Mouse (Mus musculus) liver, embryonic 11.5 days (tissue): ENCODE measurements around the gene Dusp16. TPM values are rescaled to one million over a fixed set of nuclear protein-coding genes. Genes with fewer than 3 reads are reported as not detected.

Experiments used
- ATAC-seq: fragments of 200-750 bp; cut with Nextera tagmentation; replicated peaks from 2 replicates; pipeline ENCODE4 v1.8.0; 2017; ENCODE audit warnings: moderate number of reproducible peaks, mild to moderate bottlenecking, moderate TSS enrichment, moderate library complexity; ENCODE audit not compliant: low FRiP score
- DNase-seq: peaks from one replicate; pipeline ENCODE4 v3.0.0-alpha.2; 2017; ENCODE audit warnings: low spot score
- H3K27ac ChIP-seq: fragments of 300-500 bp; sonication (generic); 2 replicates; pipeline ENCODE4 v1.5.1; 2014; ENCODE audit warnings: mild to moderate bottlenecking, low read depth, low read length, control low read depth
- H3K27me3 ChIP-seq: fragments of 300-500 bp; sonication (generic); replicated peaks from 2 replicates; pipeline ENCODE4 v1.6.1; 2014; ENCODE audit warnings: low read length, mixed read lengths; ENCODE audit not compliant: control insufficient read depth, insufficient read depth
- H3K36me3 ChIP-seq: fragments of 300-500 bp; sonication (generic); 2 replicates; pipeline ENCODE4 v1.6.1; 2014; ENCODE audit warnings: mild to moderate bottlenecking, low read length, moderate library complexity, mixed read lengths; ENCODE audit not compliant: control insufficient read depth, insufficient read depth
- H3K4me1 ChIP-seq: fragments of 300-500 bp; sonication (generic); replicated peaks from 2 replicates; pipeline ENCODE4 v1.6.1; 2014; ENCODE audit warnings: low read length, mixed read lengths; ENCODE audit not compliant: control insufficient read depth, insufficient read depth
- H3K4me2 ChIP-seq: fragments of 300-500 bp; sonication (generic); 2 replicates; pipeline ENCODE4 v1.6.1; 2014; ENCODE audit warnings: mild to moderate bottlenecking, control low read depth, moderate library complexity
- H3K4me3 ChIP-seq: fragments of 300-500 bp; sonication (generic); 2 replicates; pipeline ENCODE4 v1.5.1; 2014; ENCODE audit warnings: low read depth, low read length, control low read depth
- H3K9ac ChIP-seq: fragments of 300-500 bp; sonication (generic); 2 replicates; pipeline ENCODE4 v1.6.1; 2014; ENCODE audit warnings: low read depth, low read length, control low read depth
- H3K9me3 ChIP-seq: fragments of 300-500 bp; sonication (generic); 2 replicates; pipeline ENCODE4 v1.6.1; 2016; ENCODE audit warnings: low read length, inconsistent platforms, mixed read lengths; ENCODE audit not compliant: control insufficient read depth
- WGBS: fragments of 180-500 bp; shearing (Covaris S2); extraction: QIAGEN DNeasy Blood & Tissue Kit; methylation state at CpG from one replicate; pipeline ENCODE4 v1.1.7; 2014; 5-methylcytosine and 5-hydroxymethylcytosine counted together
- polyA plus RNA-seq: library from polyadenylated mRNA; unstranded; fragments of >200 nt; fragmentation: Nextera tagmentation; extraction: Ambion mirVana; gene quantifications from 2 replicates; pipeline ENCODE4 v1.2.1, GENCODE M21; 2014

Dusp16 gene
- polyA plus RNA-seq, 1 experiment from 2014 or later = 7.9 TPM

DNA sequence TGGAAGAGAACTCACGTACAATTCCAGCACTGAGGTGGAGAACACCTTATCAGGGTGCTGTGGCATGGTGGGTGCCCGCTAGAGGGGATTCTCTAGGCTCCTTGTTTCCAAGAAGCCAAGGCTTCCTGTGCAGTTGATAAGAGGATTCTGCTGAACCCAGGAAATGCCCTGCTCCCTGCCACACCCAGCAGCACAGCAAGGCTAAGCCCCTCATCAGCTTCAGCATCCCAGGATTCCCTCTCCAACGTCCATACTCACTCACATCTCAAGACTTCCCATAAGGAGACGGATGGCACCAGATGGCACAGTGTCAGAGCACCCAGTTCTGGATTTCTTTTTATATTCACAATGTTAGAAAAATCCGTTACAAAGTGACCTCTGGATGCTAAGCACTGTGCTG is 73.3 kb downstream of the Dusp16 start:
- no peak for ATAC-seq
- H3K9me3 ChIP-seq = no peaks in the 10 kb centered on the region
- H3K4me3 ChIP-seq = no peak overlapping the region
- no peak overlapping the region for H3K27ac ChIP-seq
- H3K4me1 ChIP-seq = peaks cover 8% of the 10 kb centered on the region
- no peak overlapping the region for H3K4me2 ChIP-seq
- DNase-seq = no peak
- no peaks in the 10 kb centered on the region for H3K27me3 ChIP-seq
- H3K36me3 ChIP-seq = peaks cover 4% of the 10 kb centered on the region; the same call in 1 of the 2 replicates
- no peak overlapping the region for H3K9ac ChIP-seq
- WGBS = 80% methylated on average over 5 of the region's 5 CpGs

DNA sequence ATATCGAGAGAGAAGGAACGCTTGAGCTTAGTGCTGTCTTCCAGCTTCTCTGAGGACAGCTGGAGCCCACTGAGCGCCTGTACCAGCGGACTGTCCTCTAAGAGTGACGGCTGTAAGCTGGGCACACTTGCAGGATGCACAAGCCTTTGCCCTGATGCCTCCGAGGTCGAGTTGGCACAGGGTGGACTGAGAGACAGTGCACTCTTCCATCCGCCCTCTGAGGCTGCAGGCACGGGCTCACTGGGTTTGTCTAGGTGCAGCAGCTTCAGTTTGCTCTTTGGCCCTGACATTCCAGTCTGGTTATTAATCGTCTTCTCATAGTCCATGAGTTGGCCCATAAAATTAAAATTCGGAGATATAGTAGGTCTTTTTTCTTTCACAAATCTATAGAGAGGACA is 73.8 kb downstream of the Dusp16 start:
- no peak for DNase-seq
- no peak overlapping the region for H3K9ac ChIP-seq
- H3K4me1 ChIP-seq = peaks cover 8% of the 10 kb centered on the region
- ATAC-seq = no peak
- H3K4me3 ChIP-seq = no peak overlapping the region
- WGBS = 90% methylated on average over 11 of the region's 11 CpGs
- H3K36me3 ChIP-seq = peaks cover 4% of the 10 kb centered on the region; the same call in 1 of the 2 replicates
- no peaks in the 10 kb centered on the region for H3K9me3 ChIP-seq
- no peak overlapping the region for H3K4me2 ChIP-seq
- no peaks in the 10 kb centered on the region for H3K27me3 ChIP-seq
- H3K27ac ChIP-seq = no peak overlapping the region

DNA sequence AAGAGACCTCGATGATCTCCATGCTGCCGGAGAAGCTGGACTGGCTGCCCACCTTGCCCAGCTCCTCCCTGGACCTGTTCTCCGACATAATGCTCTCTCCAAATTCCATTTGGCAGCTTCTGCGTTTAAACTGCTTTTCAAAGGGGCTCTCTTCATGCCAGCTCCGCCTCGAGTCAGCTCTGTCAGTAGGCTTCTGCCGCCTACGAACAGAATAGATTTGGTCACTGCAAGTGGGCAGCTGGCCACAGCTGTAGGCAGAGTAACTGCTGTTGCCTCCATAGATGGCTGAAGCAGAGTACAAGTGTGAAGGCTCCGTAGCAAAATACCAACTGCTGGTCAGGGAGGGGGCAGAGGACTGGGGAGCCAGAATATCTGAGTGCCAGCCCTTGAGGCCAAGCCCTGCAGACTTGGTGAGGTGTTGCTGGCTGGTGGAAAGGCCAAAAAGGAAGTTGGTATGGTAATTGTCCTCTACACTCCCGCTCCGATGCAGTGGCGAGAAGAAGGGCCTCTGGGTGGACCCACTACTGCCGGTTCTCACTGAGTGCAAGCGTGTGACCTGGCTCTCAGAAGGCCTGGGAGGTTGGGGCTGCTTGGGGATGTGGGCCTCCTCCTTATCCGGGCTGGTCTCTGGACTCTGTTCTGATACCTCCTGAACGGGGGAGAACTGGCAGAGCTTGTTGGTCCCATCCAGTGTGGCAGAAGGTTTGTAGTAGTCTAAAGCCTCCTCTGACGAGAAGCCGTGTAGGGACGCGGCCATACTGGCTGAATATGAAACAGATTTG is 74.3 kb downstream of the Dusp16 start:
- 89% methylated on average over 20 of the region's 20 CpGs for WGBS
- H3K36me3 ChIP-seq = peaks cover 4% of the 10 kb centered on the region; the same call in 1 of the 2 replicates

DNA sequence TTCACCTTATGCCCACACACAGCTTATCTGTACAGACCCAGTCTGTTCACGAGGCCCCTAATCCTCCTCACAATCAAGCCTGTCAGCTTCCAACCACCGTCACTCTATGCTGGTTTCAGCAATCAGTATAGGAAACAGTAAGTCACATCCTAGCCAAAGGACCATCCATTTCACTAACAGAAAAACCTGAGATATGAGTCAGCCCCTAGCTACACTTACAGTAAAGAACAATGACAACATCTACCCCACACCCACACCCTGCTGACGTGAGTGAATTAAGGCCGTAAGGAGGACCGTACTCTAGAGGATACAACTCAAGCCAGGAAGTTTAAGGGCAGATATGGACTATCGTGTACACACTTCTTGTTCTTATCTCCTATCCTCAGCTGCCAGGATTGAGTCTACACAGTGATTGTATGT is 76.2 kb downstream of the Dusp16 start:
- H3K4me3 ChIP-seq = no peak overlapping the region
- no peak overlapping the region for H3K4me2 ChIP-seq
- H3K4me1 ChIP-seq = peaks cover 12% of the 10 kb centered on the region
- peaks cover 2% of the 10 kb centered on the region; the same call in 1 of the 2 replicates for H3K36me3 ChIP-seq
- no peak for DNase-seq
- no peaks in the 10 kb centered on the region for H3K27me3 ChIP-seq
- H3K27ac ChIP-seq = no peak overlapping the region
- H3K9me3 ChIP-seq = no peaks in the 10 kb centered on the region
- WGBS = 31% methylated on average over 6 of the region's 6 CpGs
- no peak overlapping the region for H3K9ac ChIP-seq
- peak; percentile 82 for ATAC-seq

More for the DNA sequence above, 74.3 kb downstream of the Dusp16 start:
- no peak overlapping the region for H3K4me3 ChIP-seq
- DNase-seq (no peak), ATAC-seq (no peak)
- no peak overlapping the region for H3K9ac ChIP-seq
- no peaks in the 10 kb centered on the region for H3K9me3 ChIP-seq
- H3K4me2 ChIP-seq = no peak overlapping the region
- H3K27me3 ChIP-seq = no peaks in the 10 kb centered on the region
- peaks cover 12% of the 10 kb centered on the region for H3K4me1 ChIP-seq
- no peak overlapping the region for H3K27ac ChIP-seq

DNA sequence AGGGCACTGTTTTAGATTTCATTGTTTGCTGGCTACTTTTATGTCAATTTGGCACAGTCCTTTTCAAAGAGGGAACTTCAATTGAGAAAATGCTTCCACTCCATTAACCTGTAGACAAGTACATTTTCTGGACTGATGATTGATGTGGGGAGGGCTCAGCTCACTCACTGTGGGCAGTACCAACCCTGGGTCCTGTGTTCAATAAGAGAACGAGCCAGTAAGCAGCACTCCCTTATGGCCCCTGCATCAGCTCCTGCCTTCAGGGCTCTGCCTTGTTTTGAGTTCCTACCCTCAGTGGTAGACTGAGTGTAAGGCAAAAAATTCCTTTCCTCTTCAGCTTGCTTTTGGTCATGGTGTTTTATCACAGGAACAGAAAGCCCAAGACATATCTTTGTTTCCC is 78.5 kb downstream of the Dusp16 start:
- Histone ChIP-seq H3K4me1 (peaks cover 12% of the 10 kb centered on the region), H3K27me3 (no peaks in the 10 kb centered on the region), H3K4me3 (no peak overlapping the region), H3K4me2 (no peak overlapping the region), H3K9ac (no peak overlapping the region), H3K9me3 (no peaks in the 10 kb centered on the region), H3K27ac (no peak overlapping the region), H3K36me3 (peaks cover 2% of the 10 kb centered on the region; the same call in 1 of the 2 replicates)
- DNase-seq (no peak), ATAC-seq (no peak)
- WGBS = 72% methylated on average over 1 of the region's 1 CpGs

DNA sequence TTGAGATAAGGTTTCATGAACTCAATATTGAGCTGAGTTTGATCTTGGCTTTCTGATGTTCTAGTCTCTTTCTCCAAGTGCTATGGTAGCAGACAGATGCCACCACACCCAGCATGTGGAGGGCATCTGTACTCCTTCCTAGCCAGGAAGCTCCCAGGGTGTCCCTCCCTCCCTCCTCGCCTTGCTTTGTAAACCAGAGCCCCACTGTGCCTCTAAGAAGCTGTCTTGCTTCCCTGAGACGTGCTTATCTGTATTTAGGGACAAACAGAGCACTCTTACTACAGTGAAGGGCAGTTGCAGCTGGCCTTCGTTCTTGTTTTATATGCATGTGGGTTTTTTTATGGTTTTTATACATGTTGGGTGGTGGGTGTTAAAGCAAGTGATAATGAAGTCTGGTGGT is 79.1 kb downstream of the Dusp16 start:
- ATAC-seq = no peak
- 38% methylated on average over 3 of the region's 3 CpGs for WGBS
- no peaks in the 10 kb centered on the region for H3K27me3 ChIP-seq
- no peaks in the 10 kb centered on the region for H3K9me3 ChIP-seq
- 0 out of 2 replicates have a peak, but pooled peaks cover 2% of the 10 kb centered on the region for H3K36me3 ChIP-seq
- H3K4me3 ChIP-seq = no peak overlapping the region
- H3K4me1 ChIP-seq = peaks cover 12% of the 10 kb centered on the region
- H3K27ac ChIP-seq = no peak overlapping the region
- H3K4me2 ChIP-seq = no peak overlapping the region
- no peak for DNase-seq
- H3K9ac ChIP-seq = no peak overlapping the region

DNA sequence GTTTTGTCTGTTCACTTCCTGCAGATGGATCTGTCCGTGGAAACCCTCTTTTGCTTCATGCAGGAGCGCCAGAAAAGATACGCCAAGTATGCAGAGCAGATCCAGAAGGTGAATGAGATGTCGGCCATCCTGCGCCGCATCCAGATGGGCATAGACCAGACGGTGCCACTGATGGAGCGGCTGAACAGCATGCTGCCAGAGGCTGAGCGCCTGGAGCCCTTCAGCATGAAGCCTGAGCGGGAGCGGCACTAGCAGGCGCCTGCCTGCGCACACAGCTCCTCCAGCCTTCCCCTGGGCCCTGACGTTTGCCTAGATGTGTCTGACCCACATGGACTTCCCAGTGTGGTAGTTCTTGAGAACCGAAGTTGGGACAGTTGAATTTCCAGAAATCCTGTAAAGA is 82.4 kb downstream of the Dusp16 start:
- ATAC-seq = no peak
- no peak overlapping the region for H3K27ac ChIP-seq

DNA sequence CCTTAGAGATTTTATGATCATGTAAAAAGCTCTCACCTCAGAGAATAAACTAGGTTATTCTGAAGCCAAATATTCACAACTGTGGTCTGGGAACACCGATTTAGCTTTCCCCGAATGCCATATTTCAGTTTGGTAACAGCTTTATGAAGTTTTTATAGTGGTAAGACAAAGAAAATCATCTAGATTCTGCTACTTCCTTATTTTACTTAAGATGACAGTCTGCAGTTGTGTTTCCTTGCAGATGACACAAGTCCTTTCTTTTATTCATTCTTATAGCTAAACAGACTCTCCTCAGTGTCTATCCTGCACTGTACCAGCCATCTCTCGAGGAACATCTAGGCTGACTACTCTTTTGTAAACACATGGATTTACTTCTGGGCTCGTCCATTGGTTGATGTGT is 86.0 kb downstream of the Dusp16 start:
- H3K4me1 ChIP-seq = no peaks in the 10 kb centered on the region

More for the DNA sequence above, 82.4 kb downstream of the Dusp16 start:
- Histone ChIP-seq H3K9ac (no peak overlapping the region), H3K4me1 (peaks cover 4% of the 10 kb centered on the region), H3K36me3 (no peaks in the 10 kb centered on the region), H3K27me3 (no peaks in the 10 kb centered on the region), H3K4me3 (no peak overlapping the region), H3K9me3 (no peaks in the 10 kb centered on the region), H3K4me2 (no peak overlapping the region)
- 89% methylated on average over 15 of the region's 15 CpGs for WGBS
- no peak for DNase-seq

More for the DNA sequence above, 86.0 kb downstream of the Dusp16 start:
- 83% methylated on average over 4 of the region's 4 CpGs for WGBS
- Histone ChIP-seq H3K36me3 (no peaks in the 10 kb centered on the region), H3K9ac (no peak overlapping the region), H3K27me3 (no peaks in the 10 kb centered on the region), H3K27ac (no peak overlapping the region), H3K4me2 (no peak overlapping the region), H3K4me3 (no peak overlapping the region), H3K9me3 (no peaks in the 10 kb centered on the region)
- DNase-seq = no peak
- no peak for ATAC-seq
